Mouse (Mus musculus) neural tube, embryonic 14.5 days (tissue): ENCODE results near the gene Nt5m. TPM values are rescaled to one million over a fixed set of nuclear protein-coding genes. Genes with fewer than 3 reads are reported as not detected.

Source experiments
- ATAC-seq: fragments of 200-750 bp; cut with Nextera tagmentation; 2 replicates; pipeline ENCODE4 v1.8.0; 2017; ENCODE audit warnings: low read depth, mild to moderate bottlenecking, moderate TSS enrichment, moderate library complexity
- H3K27ac ChIP-seq: fragments of 300-500 bp; sonication (generic); 2 replicates; pipeline ENCODE4 v1.5.1; 2014; ENCODE audit warnings: low read depth, mild to moderate bottlenecking, control low read depth, low read length, moderate library complexity, mixed read lengths
- H3K27me3 ChIP-seq: fragments of 300-500 bp; sonication (generic); 2 replicates; pipeline ENCODE4 v1.6.1; 2014; ENCODE audit warnings: low read length; ENCODE audit not compliant: control insufficient read depth, insufficient read depth
- H3K36me3 ChIP-seq: fragments of 300-500 bp; sonication (generic); 2 replicates; pipeline ENCODE4 v1.6.1; 2014; ENCODE audit warnings: low read length, mixed read lengths; ENCODE audit not compliant: control insufficient read depth, insufficient read depth
- H3K4me1 ChIP-seq: fragments of 300-500 bp; sonication (generic); 2 replicates; pipeline ENCODE4 v1.6.1; 2014; ENCODE audit warnings: low read length; ENCODE audit not compliant: control insufficient read depth, insufficient read depth
- H3K4me2 ChIP-seq: fragments of 300-500 bp; sonication (generic); 2 replicates; pipeline ENCODE4 v1.6.1; 2014; ENCODE audit warnings: mild to moderate bottlenecking, low read depth, low read length, control low read depth
- H3K4me3 ChIP-seq: fragments of 300-500 bp; sonication (generic); 2 replicates; pipeline ENCODE4 v1.5.1; 2014; ENCODE audit warnings: low read depth, low read length, control low read depth, mixed read lengths
- H3K9ac ChIP-seq: fragments of 300-500 bp; sonication (generic); replicated peaks from 2 replicates; pipeline ENCODE4 v1.6.1; 2014; ENCODE audit warnings: low read depth, mild to moderate bottlenecking, control low read depth, low read length, mixed read lengths
- H3K9me3 ChIP-seq: fragments of 300-500 bp; sonication (generic); 2 replicates; pipeline ENCODE4 v1.6.1; 2016; ENCODE audit warnings: low read length; ENCODE audit not compliant: control insufficient read depth
- whole genome bisulfite sequencing: fragments of 180-500 bp; shearing (Covaris S2); extraction: QIAGEN DNeasy Blood & Tissue Kit; methylation state at CpG from one replicate; pipeline ENCODE4 v1.1.7; 2014; 5-methylcytosine and 5-hydroxymethylcytosine counted together
- polyA plus RNA-seq: library from polyadenylated mRNA; unstranded; fragments of >200 nt; fragmentation: Nextera tagmentation; extraction: Ambion mirVana; gene quantifications from 2 replicates; pipeline ENCODE4 v1.2.1, GENCODE M21; 2014

The Nt5m gene
- polyA plus RNA-seq, 1 experiment from 2014 or later, result 80.7 TPM

DNA sequence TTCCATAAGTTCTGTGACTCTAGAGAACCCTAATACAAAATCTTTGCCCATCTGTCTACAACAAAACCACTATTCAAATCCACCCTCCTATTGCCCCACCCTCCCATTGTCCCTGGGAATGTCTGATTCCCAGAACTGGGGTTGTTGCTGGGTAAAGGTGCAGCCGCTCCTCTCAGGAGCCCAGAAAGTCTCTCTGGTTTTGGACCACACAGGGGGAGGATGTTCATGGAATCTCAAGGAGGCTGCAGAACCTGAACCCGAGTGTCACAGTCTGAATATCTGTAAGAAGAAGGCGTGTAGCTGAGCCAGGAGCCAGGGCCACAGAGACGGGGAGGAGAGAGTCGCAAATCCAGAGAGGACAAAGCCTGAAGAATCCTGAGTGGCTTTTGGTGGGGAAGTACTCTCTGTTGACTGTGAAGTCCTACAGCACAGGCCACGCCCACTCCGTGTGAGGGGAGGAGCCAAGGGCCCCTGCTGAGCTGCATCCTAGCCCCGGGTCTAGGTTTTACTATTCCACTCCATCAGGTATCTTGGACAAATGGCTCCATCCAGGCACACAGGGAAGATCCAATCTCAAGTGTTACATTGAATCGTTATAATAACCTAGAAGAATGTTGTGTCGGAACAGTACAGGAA is 54.0 kb downstream of the Nt5m start:
- H3K36me3 ChIP-seq, result no peaks in the 10 kb centered on the region
- ATAC-seq, result no peak
- 56% methylated on average over 10 of the region's 10 CpGs for WGBS
- H3K27ac ChIP-seq, result no peak overlapping the region
- H3K9ac ChIP-seq, result no peak overlapping the region
- no peaks in the 10 kb centered on the region for H3K27me3 ChIP-seq
- H3K9me3 ChIP-seq, result no peaks in the 10 kb centered on the region
- no peak overlapping the region for H3K4me3 ChIP-seq
- no peaks in the 10 kb centered on the region for H3K4me1 ChIP-seq
- H3K4me2 ChIP-seq, result no peak overlapping the region

DNA sequence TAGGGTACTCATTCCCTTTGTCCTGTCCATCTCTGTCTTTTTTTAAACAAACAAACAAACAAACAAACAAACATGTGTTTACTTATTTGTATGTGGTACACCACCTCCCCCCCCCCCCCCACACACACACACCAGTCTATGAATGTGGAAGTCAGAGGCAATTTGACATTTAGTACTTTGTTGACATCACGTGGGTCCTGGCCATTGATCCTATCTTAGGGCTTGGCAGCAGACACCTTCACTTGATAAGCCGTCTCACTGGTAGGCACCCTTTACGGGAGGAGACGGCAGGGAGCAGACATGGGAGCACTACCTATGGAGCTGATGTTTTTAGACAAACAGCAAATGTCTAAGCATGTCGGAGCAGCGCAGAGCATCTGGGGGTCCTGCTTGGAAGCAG is 55.7 kb downstream of the Nt5m start:
- WGBS, result 75% methylated on average over 6 of the region's 6 CpGs

DNA sequence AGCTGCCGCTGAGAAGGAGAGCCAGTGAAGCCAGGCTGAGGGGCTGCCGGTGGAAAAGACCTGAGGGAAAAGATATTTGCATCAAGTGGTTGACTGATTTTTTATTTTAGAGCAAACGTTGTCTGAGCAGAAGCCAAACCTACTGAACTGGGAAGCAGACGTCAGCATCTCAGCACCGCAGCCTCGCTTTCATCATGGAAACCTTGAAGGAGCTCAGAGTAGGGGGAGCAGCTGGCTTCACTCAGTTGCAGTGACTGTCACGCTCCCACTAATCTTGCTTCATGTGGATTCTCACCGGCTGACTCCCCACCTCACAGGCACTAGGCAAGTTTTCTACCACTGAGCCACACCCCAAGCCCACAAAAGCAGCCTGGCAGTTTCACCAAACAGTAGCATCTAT is 56.1 kb downstream of the Nt5m start:
- H3K27me3 ChIP-seq, result no peaks in the 10 kb centered on the region
- 71% methylated on average over 8 of the region's 8 CpGs for WGBS
- H3K27ac ChIP-seq, result no peak overlapping the region

More for the DNA sequence above, 55.7 kb downstream of the Nt5m start:
- Histone ChIP-seq H3K4me3 (no peak overlapping the region), H3K4me2 (no peak overlapping the region), H3K9ac (no peak overlapping the region), H3K9me3 (no peaks in the 10 kb centered on the region), H3K4me1 (peaks cover 3% of the 10 kb centered on the region; the same call in 1 of the 2 replicates), H3K36me3 (no peaks in the 10 kb centered on the region), H3K27ac (no peak overlapping the region), H3K27me3 (no peaks in the 10 kb centered on the region)
- no peak for ATAC-seq

DNA sequence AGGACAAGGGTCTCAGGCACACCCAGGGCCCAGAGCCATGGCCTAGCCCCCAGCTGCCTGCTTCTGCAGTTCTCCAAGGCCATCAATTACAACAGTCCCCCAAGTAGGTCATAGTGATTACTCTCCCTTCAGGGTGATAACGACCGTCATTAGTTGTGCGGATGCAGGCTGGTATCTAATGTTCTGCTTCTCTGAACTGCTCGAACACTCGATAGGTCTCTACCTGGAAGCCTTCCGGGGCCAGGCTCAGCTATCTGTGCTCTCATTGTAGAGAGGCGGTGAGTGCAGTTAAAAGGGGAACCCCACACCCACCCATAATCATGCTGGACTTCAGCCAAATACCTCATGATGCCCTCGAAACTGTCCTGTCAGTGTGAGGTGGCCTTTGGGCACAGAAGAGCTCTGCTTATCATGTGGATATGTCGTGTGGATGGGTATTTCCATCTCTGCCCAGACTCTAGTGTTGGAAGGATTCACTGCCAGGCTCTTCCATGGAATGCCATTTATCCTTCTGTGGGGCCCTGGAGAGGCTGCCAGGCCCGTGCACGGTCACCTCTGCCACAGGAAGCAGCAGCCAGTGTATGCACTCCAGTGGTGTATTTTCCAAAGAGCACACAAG is 58.8 kb downstream of the Nt5m start:
- H3K4me3 ChIP-seq, result no peak overlapping the region
- no peaks in the 10 kb centered on the region for H3K27me3 ChIP-seq
- no peak for ATAC-seq
- no peak overlapping the region for H3K27ac ChIP-seq
- no peaks in the 10 kb centered on the region for H3K9me3 ChIP-seq
- 49% methylated on average over 11 of the region's 11 CpGs for WGBS
- H3K4me2 ChIP-seq, result no peak overlapping the region
- H3K9ac ChIP-seq, result no peak overlapping the region
- H3K4me1 ChIP-seq, result peaks cover 4% of the 10 kb centered on the region; the same call in 1 of the 2 replicates
- no peaks in the 10 kb centered on the region for H3K36me3 ChIP-seq

More for the DNA sequence above, 56.1 kb downstream of the Nt5m start:
- Histone ChIP-seq H3K4me1 (peaks cover 4% of the 10 kb centered on the region; the same call in 1 of the 2 replicates), H3K4me2 (no peak overlapping the region), H3K36me3 (no peaks in the 10 kb centered on the region), H3K9me3 (no peaks in the 10 kb centered on the region), H3K9ac (no peak overlapping the region), H3K4me3 (no peak overlapping the region)
- no peak for ATAC-seq

DNA sequence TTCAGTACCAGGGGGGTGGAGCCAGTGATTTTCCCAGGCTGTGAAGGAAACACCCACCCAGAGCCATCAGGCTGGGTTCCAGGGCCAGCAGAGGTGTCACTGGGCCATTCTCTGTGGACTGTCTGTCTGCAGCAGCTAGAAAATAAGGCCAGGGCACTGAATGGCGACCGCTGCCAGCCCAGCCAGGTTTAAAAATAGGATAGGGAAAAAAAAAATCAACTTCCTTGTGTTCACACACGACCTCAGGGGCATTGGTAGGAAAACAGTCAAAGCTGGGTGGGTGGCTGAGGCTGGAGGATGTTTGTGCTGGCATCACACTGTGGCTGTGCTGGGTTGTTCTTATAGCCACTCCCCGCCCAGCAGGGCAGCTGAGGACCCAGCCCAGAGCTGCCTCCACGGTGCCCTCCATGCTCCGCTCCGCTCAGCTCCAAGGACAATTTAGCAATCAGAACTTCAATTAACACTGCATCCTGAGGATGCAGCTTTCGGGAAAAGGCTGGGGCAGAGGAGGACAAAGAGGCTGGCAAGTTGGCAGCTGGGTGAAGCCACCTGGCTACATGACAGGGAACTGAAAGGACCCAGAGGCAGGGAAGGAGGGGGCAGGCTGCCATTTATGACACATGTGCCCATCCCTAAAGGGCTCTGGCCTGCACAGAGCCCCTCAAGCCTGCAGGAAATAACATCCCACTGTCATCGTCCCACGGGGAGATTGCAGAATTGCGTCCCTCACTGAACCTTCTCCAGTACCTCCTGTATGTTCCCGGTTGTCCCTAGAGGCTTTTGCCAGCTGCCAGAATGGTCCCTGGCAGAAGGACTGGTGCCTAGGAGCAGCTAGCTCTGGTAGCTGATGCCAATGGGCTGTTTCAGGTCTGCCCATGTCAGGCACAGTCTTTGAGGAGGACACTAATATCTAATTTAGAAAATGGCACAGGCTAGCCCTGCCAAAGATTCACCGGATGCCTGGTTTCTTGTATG is 60.8 kb downstream of the Nt5m start:
- Histone ChIP-seq H3K36me3 (no peaks in the 10 kb centered on the region), H3K9me3 (no peaks in the 10 kb centered on the region), H3K27me3 (no peaks in the 10 kb centered on the region), H3K4me3 (no peak overlapping the region), H3K27ac (peak overlapping the region; percentile 23), H3K4me2 (no peak overlapping the region), H3K4me1 (peaks cover 4% of the 10 kb centered on the region; the same call in 1 of the 2 replicates), H3K9ac (no peak overlapping the region)
- no peak for ATAC-seq
- 34% methylated on average over 13 of the region's 13 CpGs for WGBS

DNA sequence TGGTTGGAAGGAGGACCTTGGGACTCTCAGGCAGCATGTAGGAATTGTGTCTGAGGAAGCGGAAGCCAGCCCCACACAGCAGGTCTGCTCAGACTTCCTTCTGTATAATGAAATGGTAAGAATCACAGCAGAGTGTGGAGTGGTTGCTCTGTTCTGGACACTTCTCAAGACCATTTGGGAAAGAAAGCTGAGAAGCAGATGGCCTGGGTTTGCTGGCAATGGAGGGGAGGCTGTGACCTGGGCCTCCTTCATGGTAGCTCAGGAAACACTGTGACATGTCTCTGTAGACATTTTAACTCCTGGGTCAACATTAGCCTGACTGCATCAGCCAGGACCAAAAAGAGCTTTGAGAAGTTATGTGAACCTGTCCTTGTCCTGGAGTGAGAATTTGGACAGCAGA is 61.7 kb downstream of the Nt5m start:
- Histone ChIP-seq H3K4me1 (peaks cover 4% of the 10 kb centered on the region; the same call in 1 of the 2 replicates), H3K27ac (no peak overlapping the region), H3K4me3 (no peak overlapping the region), H3K4me2 (no peak overlapping the region), H3K9ac (no peak overlapping the region), H3K27me3 (no peaks in the 10 kb centered on the region), H3K36me3 (no peaks in the 10 kb centered on the region), H3K9me3 (no peaks in the 10 kb centered on the region)
- 92% methylated on average over 1 of the region's 1 CpGs for WGBS
- no peak for ATAC-seq

DNA sequence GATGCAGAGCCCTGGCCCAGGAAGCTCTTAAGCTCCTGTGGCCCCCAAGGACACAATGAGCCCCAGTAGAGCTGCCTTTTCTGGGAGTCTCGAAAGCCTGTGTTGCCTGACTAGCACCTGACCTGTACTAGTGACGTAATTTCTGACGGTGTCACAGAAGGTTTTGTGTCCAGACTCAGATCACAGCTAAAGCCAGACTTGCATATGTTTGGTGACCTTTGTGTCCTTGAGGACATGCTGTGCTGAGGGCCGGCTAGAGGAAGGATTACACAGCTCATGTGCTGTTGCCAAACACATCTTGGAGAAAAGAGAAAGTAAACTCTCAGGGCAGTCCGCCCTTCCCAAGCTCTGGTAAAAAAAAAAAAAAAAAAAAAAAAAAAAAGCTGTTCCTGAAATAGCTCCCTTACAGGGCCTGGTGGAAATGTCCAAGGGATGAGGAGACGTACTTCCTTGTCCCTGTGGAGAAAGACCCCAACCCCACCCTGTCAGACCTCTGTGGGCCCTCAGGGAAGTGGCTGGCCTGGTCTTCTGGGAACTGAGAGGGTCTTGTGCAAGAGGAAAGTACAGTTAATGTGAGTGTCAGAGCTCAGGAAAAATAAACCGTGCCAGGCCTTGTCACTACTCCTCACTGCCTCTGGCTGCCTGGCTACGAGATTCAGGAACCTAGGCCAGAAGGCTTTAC is 62.9 kb downstream of the Nt5m start:
- peaks cover 4% of the 10 kb centered on the region; the same call in 1 of the 2 replicates for H3K4me1 ChIP-seq
- ATAC-seq, result no peak
- no peak overlapping the region for H3K4me2 ChIP-seq
- H3K27me3 ChIP-seq, result no peaks in the 10 kb centered on the region
- no peaks in the 10 kb centered on the region for H3K36me3 ChIP-seq
- H3K9ac ChIP-seq, result no peak overlapping the region
- WGBS, result 65% methylated on average over 8 of the region's 8 CpGs
- H3K9me3 ChIP-seq, result no peaks in the 10 kb centered on the region
- no peak overlapping the region for H3K27ac ChIP-seq
- no peak overlapping the region for H3K4me3 ChIP-seq

DNA sequence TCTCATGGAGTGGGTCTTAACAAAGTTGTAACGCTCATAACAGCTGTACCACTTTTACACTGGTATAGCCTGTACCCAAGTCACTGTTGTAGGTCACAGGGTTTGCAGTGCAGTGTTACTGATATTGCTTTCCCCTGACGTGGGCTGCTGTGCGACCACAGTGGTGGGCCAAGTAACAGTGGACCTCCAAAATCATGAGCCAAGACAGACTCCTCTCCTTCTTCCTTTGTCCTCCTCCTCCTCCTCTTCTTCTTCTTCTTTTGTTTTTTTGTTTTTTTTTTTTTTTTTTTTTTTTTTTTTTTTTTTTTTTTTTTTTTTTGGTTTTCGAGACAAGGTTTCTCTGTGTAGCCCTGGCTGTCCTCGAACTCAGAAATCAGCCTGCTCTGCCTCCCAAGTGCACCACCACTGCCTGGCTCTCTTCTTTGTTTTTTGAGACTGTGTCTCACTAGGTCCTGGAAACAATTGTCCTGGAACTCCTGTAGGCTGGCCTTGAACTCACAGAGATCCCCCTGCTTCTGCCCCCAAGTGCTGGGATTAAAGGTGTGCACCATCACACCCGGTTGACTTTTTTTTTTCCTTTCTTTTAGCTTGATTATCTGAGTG is 67.4 kb downstream of the Nt5m start:
- WGBS, result 92% methylated on average over 6 of the region's 6 CpGs
- H3K9ac ChIP-seq, result no peak overlapping the region

More for the DNA sequence above, 67.4 kb downstream of the Nt5m start:
- no peaks in the 10 kb centered on the region for H3K4me1 ChIP-seq
- no peaks in the 10 kb centered on the region for H3K36me3 ChIP-seq
- no peaks in the 10 kb centered on the region for H3K27me3 ChIP-seq
- no peaks in the 10 kb centered on the region for H3K9me3 ChIP-seq
- no peak for ATAC-seq
- H3K4me3 ChIP-seq, result no peak overlapping the region
- no peak overlapping the region for H3K4me2 ChIP-seq
- no peak overlapping the region for H3K27ac ChIP-seq
